Mouse (Mus musculus) A20 (cell line): Measurements from ENCODE around the gene Arpc2.

Experiments
- DNase-seq: peaks from one replicate; pipeline ENCODE4 v3.0.0-alpha.2; 2011; ENCODE audit warnings: low read depth, low spot score

Gene Arpc2

GRCm38 (mm10) chr1:74283686-74284463, 48.0 kb downstream of the Arpc2 start:
- DNase-seq: peak; percentile 78

- peak; percentile 100 for DNase-seq
Observed at GRCm38 (mm10) chr1:74284543-74285160, 48.8 kb downstream of the Arpc2 start, which contains the start of the genes Aamp and Pnkd. TSS of gene Aamp (minus strand) at chr1:74284738. TSS of gene Pnkd (plus strand) at chr1:74284930.

DNA sequence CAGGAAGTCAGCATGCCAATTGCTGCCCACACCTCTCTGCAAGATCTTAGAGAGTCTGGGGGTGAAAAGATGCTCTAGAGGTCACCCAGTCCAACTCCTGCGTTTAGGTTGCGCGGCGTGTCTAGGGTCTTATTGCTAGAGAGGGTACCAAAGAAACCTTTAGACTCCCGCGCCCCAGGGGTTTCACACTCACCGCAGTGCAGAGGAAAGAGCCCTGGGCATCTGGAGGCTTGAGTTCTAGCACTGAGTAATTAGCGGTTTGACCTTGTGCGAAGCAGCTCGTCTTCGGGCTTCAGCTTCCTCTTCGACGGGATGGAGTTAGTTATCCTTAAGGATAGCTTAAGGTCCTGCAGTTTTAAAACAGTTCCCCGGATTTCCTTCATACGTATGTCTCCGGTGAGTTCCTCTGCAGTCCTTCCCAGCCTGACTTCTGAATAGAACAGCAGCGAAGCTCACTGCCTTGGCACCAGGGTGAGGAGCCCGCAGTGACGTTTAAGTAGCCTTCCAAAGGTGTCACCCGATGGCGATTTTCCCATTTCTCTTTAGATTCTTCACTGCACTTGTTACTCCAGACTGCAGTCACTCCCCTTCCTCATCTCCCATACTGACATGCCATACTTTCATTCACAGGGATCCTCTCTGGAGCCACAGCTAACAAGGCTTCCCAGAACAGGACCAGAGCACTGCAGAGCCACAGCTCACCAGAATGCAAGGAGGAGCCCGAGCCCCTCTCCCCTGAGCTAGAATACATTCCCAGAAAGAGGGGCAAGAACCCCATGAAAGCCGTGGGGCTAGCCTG, 49.5 kb downstream of the Arpc2 start:
- DNase-seq: no peak

DNA sequence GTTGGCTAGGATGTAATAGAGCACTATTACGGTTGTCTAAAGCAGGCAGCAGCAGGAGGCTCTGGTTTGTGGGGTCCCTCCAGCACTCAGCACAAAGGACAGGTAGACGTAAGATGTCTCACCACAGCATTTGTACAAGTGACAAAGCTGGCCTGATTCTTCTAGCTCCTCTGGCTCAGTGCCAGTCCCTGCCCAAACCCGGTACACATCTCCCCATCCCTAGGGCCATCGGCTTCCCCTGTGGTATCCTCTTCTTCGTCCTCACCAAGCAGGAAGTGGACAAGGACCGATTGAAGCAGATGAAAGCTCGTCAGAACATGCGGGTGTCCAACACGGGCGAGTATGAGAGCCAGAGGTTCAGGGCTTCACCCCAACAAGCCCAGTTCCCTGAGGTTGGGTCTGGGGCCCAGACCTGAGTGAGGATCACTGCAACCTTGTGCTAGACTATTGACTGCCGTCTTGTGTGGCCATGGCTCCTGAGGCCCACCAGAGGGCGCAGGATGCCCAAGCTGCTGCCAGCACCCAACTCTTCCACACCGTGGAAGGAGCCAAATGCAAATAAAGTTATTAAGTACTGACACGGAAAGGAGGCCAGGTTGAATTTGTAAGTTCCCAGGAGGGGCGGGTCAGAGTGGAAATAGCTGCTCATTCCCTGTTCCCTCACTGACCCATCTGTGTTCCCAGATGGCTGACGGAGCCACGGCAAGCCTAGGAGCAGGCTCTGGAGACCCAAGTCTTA, 51.2 kb downstream of the Arpc2 start:
- DNase-seq: peak; percentile 72

GRCm38 (mm10) chr1:74288327-74288726, 52.4 kb downstream of the Arpc2 start:
- DNase-seq: no peak

- DNase-seq: no peak
Observed at GRCm38 (mm10) chr1:74289248-74289647, 53.4 kb downstream of the Arpc2 start.

DNA sequence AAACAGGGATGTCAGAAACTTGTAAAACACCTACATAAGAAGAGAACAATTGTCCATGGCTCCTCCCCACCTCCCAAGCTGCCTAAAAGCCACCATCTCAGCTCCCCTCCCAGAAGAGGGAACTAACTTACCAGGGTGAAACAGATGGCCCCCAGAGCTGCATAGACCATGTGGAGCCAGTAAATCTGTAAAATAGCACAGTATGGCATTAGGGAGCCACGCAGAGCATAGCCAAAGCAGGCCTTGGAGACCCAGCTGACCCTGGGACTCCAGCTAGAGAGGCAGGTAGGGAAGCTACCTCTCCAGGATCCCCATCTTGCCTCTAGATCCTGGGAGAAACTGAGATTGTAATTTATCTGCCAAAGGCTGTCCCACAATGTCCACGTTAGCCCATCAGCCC, 53.9 kb downstream of the Arpc2 start:
- DNase-seq: no peak

DNA sequence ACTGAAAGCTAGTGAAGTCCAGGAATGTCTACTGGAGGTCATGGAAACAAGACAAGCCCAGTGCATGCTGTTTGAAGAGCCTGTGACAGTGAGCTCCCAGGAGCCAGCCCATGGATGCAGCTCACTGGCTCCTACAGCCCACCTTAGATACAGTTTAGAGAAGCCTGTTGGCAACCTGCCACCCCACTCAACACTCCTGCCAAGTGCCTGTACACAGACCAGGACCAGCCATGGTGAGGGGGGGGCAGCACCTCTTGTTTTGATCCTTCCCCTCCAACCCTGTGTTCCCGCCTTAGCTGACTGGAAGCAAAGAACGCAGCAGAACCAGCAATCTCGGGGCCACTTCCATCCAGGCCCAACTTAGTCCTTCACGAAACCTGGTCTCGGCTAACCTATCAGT, 54.3 kb downstream of the Arpc2 start:
- DNase-seq: no peak

- DNase-seq: no peak
Observed at GRCm38 (mm10) chr1:74292331-74293020, 56.6 kb downstream of the Arpc2 start.

DNA sequence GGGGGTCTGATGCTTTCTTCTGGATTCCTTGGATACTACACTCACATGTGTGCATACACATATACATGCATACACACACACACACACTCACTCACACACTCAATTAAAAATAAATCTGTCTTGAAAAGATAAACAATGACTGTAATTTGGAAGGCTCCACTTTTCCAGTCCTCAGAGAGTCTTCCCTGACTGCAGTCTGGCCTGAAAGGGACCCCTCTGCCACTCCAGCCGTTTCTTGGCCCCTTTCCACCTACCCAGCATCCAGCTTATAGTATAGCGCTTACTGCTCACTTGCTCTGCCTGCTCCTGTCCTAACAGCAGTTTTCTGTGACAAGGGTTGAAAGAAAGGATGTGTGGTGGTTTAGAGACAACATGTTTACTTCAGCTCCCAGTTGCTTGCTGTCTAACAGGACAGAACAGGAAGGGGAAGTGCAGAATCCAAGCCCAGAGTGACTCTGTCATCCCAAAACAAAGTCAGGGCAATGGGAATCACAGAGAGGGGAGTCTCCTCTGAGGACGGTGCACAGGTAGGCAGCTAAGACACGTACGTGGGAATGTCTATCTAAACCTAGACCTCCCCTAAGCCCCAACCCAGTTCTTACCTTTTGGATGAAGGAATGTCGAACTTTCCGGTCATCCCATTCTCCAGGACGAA, 57.5 kb downstream of the Arpc2 start:
- no peak for DNase-seq

GRCm38 (mm10) chr1:74294090-74294643, 58.3 kb downstream of the Arpc2 start:
- no peak for DNase-seq

- DNase-seq: no peak
Observed at GRCm38 (mm10) chr1:74294733-74295455, 59.0 kb downstream of the Arpc2 start.

DNA sequence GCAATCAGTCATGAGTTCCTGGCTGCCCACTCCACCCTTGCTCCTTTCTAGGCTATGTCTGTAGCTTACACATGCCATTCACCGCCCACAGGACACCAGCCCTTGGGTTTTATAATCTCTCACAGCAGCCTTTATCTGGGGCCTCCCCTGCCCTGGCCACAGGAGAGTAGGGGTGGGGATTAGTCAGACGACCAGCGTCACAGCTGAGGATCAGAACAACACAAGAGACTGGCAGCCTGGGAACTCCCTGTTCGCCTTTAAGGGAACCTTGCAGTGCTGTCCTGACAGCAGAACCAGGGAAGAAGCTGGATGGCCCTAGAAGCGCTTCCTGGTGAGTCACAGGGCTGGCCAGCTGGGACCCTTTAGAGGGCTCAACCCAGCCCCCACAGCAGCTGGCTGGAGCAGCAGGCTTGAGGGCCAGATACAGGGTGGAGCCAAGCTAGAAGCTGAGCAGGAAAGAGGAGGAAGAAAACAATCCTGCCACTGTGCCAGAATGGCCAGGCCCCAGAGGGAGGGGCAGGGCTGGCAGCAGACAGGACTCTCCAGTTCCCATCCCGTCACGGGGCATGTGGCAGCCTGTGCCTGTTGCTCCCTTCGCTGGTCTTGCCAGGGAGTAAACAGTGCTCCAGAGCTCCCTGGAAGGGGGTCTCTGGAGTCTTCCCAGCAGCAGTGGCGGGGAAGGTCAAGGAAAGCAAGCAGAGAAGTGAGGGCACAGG, 59.7 kb downstream of the Arpc2 start:
- DNase-seq: peak; percentile 46

GRCm38 (mm10) chr1:74296477-74296876, 60.6 kb downstream of the Arpc2 start:
- DNase-seq: no peak

GRCm38 (mm10) chr1:74297269-74297668, 61.4 kb downstream of the Arpc2 start:
- no peak for DNase-seq

DNA sequence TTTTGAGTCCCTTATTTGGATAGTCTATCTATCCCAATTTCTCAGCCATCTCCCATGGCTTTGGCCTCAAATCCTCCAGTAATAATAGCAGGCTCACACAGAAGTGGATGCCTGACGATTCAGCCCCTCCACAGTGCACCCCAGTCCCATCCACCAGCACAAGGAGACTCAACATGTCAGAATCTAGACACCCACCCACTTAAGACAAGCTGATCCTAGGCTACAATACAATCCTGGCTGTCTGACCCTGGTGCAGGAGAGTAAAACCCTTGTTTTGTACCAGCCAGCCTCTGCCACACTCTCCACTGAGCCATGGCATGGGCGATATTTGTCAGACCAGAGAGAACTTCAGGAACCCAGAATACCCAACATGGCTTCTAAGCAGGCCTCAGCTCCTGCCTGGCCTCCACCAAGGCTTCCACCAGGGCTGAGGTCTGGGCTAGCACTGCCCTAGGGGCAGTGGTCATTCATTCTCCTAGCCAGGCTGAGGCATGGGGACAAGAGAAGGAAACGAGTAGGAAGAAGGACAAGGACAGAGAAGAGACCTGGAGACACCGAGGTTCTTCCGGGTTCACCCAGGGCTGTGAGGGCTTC, 62.4 kb downstream of the Arpc2 start:
- DNase-seq: no peak

DNA sequence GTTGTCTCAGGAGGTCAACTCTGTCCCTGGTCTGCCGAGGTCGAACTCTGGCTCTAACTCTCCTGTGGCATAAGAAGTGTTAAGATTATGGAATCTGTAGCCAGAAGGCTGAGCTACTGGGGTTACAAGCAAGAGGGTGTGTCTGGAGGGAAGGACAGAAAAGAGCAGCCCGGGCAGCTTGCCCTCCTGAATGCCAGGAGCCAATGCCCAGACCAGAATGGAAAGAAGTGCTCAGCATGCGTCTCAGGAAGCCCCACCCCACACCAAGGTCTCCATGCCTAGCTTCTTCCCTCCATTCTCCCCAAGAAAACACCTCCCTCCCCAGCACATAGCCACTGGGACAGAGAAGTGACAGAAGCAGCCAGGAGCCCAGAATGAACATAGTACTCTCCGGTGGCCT, 63.1 kb downstream of the Arpc2 start:
- no peak for DNase-seq

DNA sequence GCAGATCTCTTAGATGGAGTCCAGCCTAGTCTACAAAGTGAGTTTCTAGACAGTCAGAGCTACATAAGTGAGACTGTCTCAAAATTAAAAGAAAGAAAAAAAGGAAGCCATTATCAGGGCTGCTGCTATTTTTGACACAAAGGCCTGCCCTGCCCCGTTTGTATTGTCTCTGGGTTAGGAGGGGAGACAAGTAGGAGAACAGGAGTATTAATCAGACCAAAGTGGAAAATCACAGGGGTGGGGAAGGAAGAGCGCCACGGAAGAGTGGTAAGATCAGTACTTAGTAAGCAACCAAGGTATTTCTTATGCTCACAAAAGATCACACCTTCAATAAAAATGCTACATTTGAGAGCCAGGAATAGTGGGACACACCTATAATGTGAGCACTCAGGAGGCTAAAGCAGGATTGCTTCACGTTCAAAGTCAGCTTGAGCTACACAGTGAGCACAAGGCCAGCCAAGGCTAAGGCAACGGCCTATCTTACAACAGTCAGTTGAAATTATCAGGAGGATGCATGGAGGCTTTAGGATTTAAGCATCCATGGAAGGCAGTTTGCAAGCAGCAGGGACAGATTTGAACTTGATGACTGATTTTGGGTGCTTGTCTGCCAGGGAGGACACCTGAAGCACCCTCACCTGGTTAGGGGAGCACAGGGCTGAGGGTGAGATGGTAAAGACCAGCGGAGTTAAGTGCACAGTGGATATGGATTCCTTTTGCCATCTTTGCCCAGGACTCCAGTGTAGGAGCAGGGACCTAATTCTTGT, 64.6 kb downstream of the Arpc2 start:
- no peak for DNase-seq
